Mouse (Mus musculus): ENCODE results near the gene Zfp800. TPM values are rescaled to one million over a fixed set of nuclear protein-coding genes. Genes with fewer than 3 reads are reported as not detected.

Zfp800 gene
- polyA plus RNA-seq, 1 experiment from 2014 or later: 15.4 TPM

Other genes with a start within 250 kb of the Zfp800 start
- 384 and 392 TPM in 2 replicates for gene Arf5, start 25.6 kb upstream of the Zfp800 start, polyA plus RNA-seq (2015; fragmentation: Nextera tagmentation; extraction: Ambion mirVana)
- not detected in 2 replicates for gene Fscn3, start 29.8 kb upstream of the Zfp800 start, polyA plus RNA-seq (2015; fragmentation: Nextera tagmentation; extraction: Ambion mirVana)
- gene Gcc1, start 30.4 kb upstream of the Zfp800 start, polyA plus RNA-seq (2015; fragmentation: Nextera tagmentation; extraction: Ambion mirVana): 9.9 and 11.4 TPM in 2 replicates
- not detected in 2 replicates for gene Pax4, start 51.3 kb upstream of the Zfp800 start, polyA plus RNA-seq (2015; fragmentation: Nextera tagmentation; extraction: Ambion mirVana)
- 138 and 143 TPM in 2 replicates for gene Snd1, start 77.1 kb upstream of the Zfp800 start, polyA plus RNA-seq (2015; fragmentation: Nextera tagmentation; extraction: Ambion mirVana)